ENCODE assay signal across 26 mouse cellular contexts in genomic region chr13:95850451-95850850, GRCm38 (mm10). TPM values are rescaled to one million over a fixed set of nuclear protein-coding genes. Genes with fewer than 3 reads are reported as not detected.
A peak's percentile ranks its signal among the peaks of the same experiment; 100 is the strongest.
DNase-seq lines count a peak whose midpoint lies in the region; ATAC-seq and TF ChIP-seq lines count a peak whose summit lies in the region.
"Had no signal": no experiment of that assay in that cellular context is flagged by ENCODE, and none has a peak within 500 bp of the region (broad histone marks: within the 10 kb centered on the region; RNA-seq: fewer than 3 reads in every experiment).

No protein-coding gene starts in this region.

- H3K9ac ChIP-seq in forebrain, embryonic 11.5 days (ENCODE audit: low read length): no peak overlapping the region
- H3K9ac ChIP-seq: embryonic facial prominence, embryonic 13.5 days; forebrain, embryonic 12.5 days; forebrain, postnatal 0 days; heart, embryonic 15.5 days; intestine, embryonic 15.5 days; limb, embryonic 15.5 days; midbrain, embryonic 15.5 days; neural tube, embryonic 15.5 days had no signal

- no peak for TF ChIP-seq CTCF in bone marrow macrophage, adult 2 months (IDR thresholded peaks at IDR 0.05; ENCODE audit: low read depth, low read length)

- H3K4me3 ChIP-seq in forebrain, embryonic 10.5 days: no peak overlapping the region
- H3K4me3 ChIP-seq in forebrain, embryonic 11.5 days (ENCODE audit: low read depth, low read length): no peak overlapping the region
- no peak overlapping the region for H3K4me3 ChIP-seq in bone marrow macrophage, adult 2 months (ENCODE audit: insufficient read depth, low read length)
- H3K4me3 ChIP-seq: embryonic facial prominence, embryonic 13.5 days; forebrain, embryonic 12.5 days; heart, embryonic 10.5 days; heart, embryonic 15.5 days; intestine, embryonic 15.5 days; limb, embryonic 15.5 days; midbrain, embryonic 15.5 days; neural tube, embryonic 15.5 days had no signal

- TF ChIP-seq POLR2A in bone marrow macrophage, adult 2 months (IDR thresholded peaks at IDR 0.05; ENCODE audit: borderline replicate concordance, low read depth, low read length): no peak

- 52% methylated on average over 5 of the region's 5 CpGs for WGBS in forebrain, embryonic 10.5 days
- WGBS in forebrain, embryonic 11.5 days: 60% methylated on average over 5 of the region's 5 CpGs

- H3K4me2 ChIP-seq in forebrain, embryonic 11.5 days (ENCODE audit: low read depth, low read length, severe bottlenecking): no peak overlapping the region
- H3K4me2 ChIP-seq: embryonic facial prominence, embryonic 13.5 days; forebrain, embryonic 12.5 days; heart, embryonic 15.5 days; intestine, embryonic 15.5 days; limb, embryonic 15.5 days; midbrain, embryonic 15.5 days; neural tube, embryonic 15.5 days had no signal

- no peak for ATAC-seq in forebrain, embryonic 11.5 days (replicated peaks; ENCODE audit: low FRiP score)
- ATAC-seq: intestine, embryonic 15.5 days; Patski had no signal

- H3K27me3 ChIP-seq in forebrain, embryonic 10.5 days (ENCODE audit: poor library complexity, severe bottlenecking): no peaks in the 10 kb centered on the region
- no peaks in the 10 kb centered on the region for H3K27me3 ChIP-seq in forebrain, embryonic 11.5 days (ENCODE audit: control insufficient read depth, insufficient read depth, low read length)
- H3K27me3 ChIP-seq: embryonic facial prominence, embryonic 13.5 days; forebrain, embryonic 12.5 days; heart, embryonic 15.5 days; intestine, embryonic 15.5 days; limb, embryonic 15.5 days; midbrain, embryonic 15.5 days; neural tube, embryonic 15.5 days; Patski had no signal

- peaks cover 27% of the 10 kb centered on the region for H3K4me1 ChIP-seq in forebrain, embryonic 10.5 days
- H3K4me1 ChIP-seq in forebrain, embryonic 11.5 days (replicated peaks; ENCODE audit: control insufficient read depth, insufficient read depth, low read length): peaks cover 12% of the 10 kb centered on the region; the same call in 1 of the 2 replicates
- peaks cover 46% of the 10 kb centered on the region for H3K4me1 ChIP-seq in bone marrow macrophage, adult 2 months (ENCODE audit: control insufficient read depth, insufficient read depth, low read length)
- H3K4me1 ChIP-seq: heart, embryonic 15.5 days; intestine, embryonic 15.5 days had no signal

- no peaks in the 10 kb centered on the region for H3K9me3 ChIP-seq in forebrain, embryonic 10.5 days
- no peaks in the 10 kb centered on the region for H3K9me3 ChIP-seq in forebrain, embryonic 11.5 days (ENCODE audit: control insufficient read depth, low read length)
- H3K9me3 ChIP-seq: embryonic facial prominence, embryonic 13.5 days; forebrain, embryonic 12.5 days; heart, embryonic 10.5 days; heart, embryonic 15.5 days; intestine, embryonic 15.5 days; limb, embryonic 15.5 days; midbrain, embryonic 15.5 days; neural tube, embryonic 15.5 days had no signal

- no peaks in the 10 kb centered on the region for H3K36me3 ChIP-seq in forebrain, embryonic 10.5 days (replicated peaks)
- H3K36me3 ChIP-seq in forebrain, embryonic 11.5 days (ENCODE audit: control insufficient read depth, insufficient read depth, low read length): no peaks in the 10 kb centered on the region
- H3K36me3 ChIP-seq: embryonic facial prominence, embryonic 13.5 days; forebrain, embryonic 12.5 days; heart, embryonic 10.5 days; heart, embryonic 15.5 days; intestine, embryonic 15.5 days; limb, embryonic 15.5 days; midbrain, embryonic 15.5 days; neural tube, embryonic 15.5 days had no signal

- peak overlapping the region; percentile 68; the same call in 1 of the 2 replicates for H3K27ac ChIP-seq in forebrain, embryonic 10.5 days
- H3K27ac ChIP-seq in forebrain, embryonic 11.5 days (ENCODE audit: low read depth, low read length): no peak overlapping the region
- peak overlapping the region; percentile 71 for H3K27ac ChIP-seq in bone marrow macrophage, adult 2 months (ENCODE audit: insufficient read depth, low read depth, low read length)
- H3K27ac ChIP-seq: forebrain, embryonic 12.5 days; heart, embryonic 10.5 days; heart, embryonic 15.5 days; intestine, embryonic 15.5 days; kidney, postnatal 0 days; limb, embryonic 15.5 days; midbrain, embryonic 15.5 days; neural tube, embryonic 15.5 days had no signal

- no peak for DNase-seq in forebrain, embryonic 10.5 days (ENCODE audit: extremely low spot score, low spot score)
- no peak for DNase-seq in forebrain, embryonic 11.5 days (ENCODE audit: low spot score)
- peak; percentile 35 for DNase-seq in forelimb bud, embryonic 11.5 days (ENCODE audit: low read depth, low spot score)
- DNase-seq in mesoderm, embryonic 11.5 days (ENCODE audit: low read depth, low spot score): peak; percentile 20
- DNase-seq in retina, embryonic 14.5 days (ENCODE audit: low spot score): no peak
- DNase-seq in gastrocnemius, adult 8-10 months (ENCODE audit: low spot score in 2 of 2): no peak
- DNase-seq: adrenal gland, postnatal 10 days; cerebellum, adult 11 months; cerebellum, adult 9-10 months; gastrocnemius, postnatal 14 days; kidney, adult 8-10 months; kidney, postnatal 4 days; lung, postnatal 4 days; thymus, postnatal 14 days had no signal

RNA-seq across cellular contexts. Expression of gene Iqgap2, which starts 41.3 kb away (rescaled TPM):
- 13.6 and 14.0 TPM in 2 replicates for polyA plus RNA-seq in forebrain, embryonic 10.5 days (2016; fragmentation: Nextera tagmentation; extraction: Ambion mirVana)
- 19.8 and 20.1 TPM in 2 replicates for polyA plus RNA-seq in forebrain, embryonic 11.5 days (2014; fragmentation: Nextera tagmentation; extraction: Ambion mirVana)
- 43.3 and 48.2 TPM in 2 replicates for polyA plus RNA-seq in bone marrow macrophage, adult 2 months (2012; ENCODE audit: insufficient read depth, insufficient read length, missing spikeins)
- total RNA-seq in gastrocnemius, adult 8-10 months (2022): under 1 TPM; 0.39 to 0.92 (median 0.84) TPM

Comparison
In these comparisons a context has a peak if more than half of its experiments do, and no peak if none do; other contexts are left out.
1. DNase-seq: peak in forelimb bud, embryonic 11.5 days (single experiment) and mesoderm, embryonic 11.5 days (single experiment); none in forebrain, embryonic 10.5 days (single experiment), forebrain, embryonic 11.5 days (single experiment), retina, embryonic 14.5 days (single experiment) and gastrocnemius, adult 8-10 months (0 of 2).